Mouse (Mus musculus) lung, postnatal 10 days (tissue): ENCODE measurements around the gene Stim2.

Experiments
- DNase-seq: peaks from one replicate; pipeline ENCODE4 v3.0.0; 2021

Stim2 gene

DNA sequence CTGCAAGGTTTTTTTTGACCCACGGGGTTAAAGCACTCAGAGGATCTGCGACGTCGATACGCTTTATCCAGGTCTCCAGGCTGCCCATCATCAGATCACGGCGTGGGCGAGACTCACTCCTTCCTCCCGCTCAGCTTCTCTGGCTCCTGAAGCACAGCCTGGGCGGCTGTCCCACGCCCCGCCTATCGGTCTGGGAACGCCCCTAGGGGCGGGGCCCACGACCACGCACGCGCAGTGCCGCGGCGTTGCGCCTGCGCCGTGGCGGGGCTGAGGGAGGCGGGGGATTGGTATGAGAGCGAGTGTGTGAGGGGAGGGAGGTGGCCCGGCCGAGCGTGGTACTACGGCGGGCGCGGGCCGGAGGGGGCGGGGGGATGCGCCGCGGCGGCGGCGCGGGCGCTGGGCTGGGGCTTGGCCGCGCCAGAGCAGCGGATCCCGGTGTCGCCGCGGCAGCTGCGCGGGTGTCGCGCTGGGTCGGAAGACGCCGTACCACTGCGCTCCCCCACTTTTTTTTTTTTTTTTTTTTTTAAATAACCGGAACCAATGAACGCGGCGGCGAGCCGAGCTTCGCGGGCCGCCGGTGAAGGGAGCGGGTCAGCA, at the start of gene Stim2:
Stim2 (plus strand) TSS at position 354 of the 597 bp plus-strand sequence.
- peak; percentile 96 for DNase-seq

GRCm38 (mm10) chr5:53948606-53949266, 49.6 kb upstream of the Stim2 start:
- DNase-seq, result peak; percentile 91

- DNase-seq, result peak; percentile 63
These were observed 48.1 kb upstream of the Stim2 start for GRCm38 (mm10) chr5:53950189-53950588.

GRCm38 (mm10) chr5:53953216-53953615, 45.1 kb upstream of the Stim2 start:
- no peak for DNase-seq

DNA sequence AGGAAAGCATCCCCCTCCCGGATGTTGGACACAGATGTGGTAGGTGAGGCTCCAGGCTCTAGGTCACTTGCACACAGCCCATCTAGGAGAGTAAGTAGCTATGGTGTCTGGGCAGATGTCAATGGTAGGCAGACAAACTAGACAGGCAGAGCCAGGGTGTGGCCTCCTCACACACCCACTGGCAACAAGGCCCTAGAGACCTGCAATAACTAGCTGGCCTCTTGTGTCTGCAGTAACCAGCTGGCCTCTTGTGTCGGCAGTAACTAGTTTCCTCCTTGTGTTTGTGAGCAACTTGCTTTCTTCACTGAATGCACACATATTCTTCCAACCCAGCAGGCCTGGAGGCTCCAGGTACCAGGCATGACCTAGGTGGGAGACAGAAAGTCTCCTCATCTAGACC, 44.5 kb upstream of the Stim2 start:
- DNase-seq, result no peak

DNA sequence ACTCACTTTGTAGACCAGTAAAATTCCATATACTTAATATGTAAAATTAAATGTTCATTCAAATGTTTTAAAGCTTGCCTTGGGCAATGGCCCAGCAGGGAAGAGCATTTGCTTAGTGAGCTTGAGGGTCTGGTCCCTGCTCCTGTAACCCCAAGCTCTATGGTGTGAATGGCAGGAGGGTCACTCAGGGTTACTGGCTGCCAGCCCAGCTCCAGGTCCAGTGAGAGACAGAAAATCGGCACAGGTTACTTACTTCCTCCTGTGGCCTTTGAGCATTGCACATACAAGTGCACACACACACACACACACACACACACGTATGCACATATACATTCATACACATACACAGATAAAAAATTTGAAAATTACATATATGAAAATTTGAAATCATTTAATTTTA, 42.3 kb upstream of the Stim2 start:
- no peak for DNase-seq

DNA sequence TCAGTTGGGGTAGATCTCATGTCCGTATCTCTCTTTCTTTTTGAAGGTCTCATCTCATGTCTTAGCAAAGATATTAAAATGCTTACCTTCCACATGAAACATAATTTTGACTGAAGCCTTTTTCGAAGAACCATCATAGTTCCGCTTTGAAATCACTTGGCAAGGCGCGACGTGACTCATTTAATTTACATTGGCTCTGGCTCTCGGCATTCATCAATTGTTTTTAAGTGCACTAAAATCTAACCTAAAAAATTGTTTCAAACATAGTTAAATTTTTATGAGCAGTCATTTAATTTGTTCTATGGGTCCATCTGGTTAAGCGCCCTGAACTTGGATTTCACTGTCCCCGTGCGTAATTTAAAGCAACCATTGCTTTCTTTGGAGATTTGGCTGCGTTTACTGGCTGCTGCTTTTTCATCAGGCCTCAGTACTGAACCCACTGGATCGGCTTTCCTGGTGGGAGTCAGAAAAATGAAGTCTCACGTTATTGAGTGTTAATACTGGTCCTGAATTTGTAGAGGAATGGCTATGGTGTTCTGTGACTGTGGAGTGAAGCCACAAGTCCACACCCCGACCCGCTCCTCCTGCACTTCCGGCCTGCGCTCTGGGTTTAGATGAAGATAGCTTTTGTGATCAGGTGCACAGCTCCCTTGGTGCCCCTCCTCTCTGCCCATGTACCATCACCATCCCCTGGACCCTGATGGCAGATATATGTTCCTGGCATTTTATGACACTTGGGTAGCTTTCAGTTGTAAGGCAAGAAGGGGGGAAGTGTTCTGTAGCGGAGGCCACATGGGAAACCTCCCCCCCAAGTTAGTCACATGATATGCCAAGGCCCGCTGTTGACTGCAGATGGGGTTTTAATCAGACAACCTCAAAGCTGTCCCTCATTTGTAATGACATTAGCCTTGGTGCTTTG, 41.6 kb upstream of the Stim2 start:
- no peak for DNase-seq

DNA sequence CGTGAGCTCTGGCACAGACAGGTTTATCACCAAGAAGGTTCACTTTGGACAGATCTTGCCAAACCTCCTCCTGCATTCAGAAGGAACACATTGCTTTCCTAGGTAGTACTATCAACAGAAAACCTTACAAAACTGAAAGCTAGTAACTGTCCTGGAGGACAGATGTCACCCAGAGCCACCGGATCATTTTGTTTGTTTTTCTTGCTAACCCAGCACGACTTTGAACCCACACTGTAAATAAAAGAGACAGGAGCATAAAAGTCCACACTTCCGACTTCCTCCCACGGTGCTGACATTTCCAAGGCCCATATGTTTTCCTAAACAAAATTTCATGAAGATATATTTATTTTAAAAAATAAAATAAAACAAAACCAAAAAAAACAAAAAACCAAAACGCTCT, 41.0 kb upstream of the Stim2 start:
- no peak for DNase-seq

- DNase-seq, result peak; percentile 72
These were observed 37.1 kb upstream of the Stim2 start for GRCm38 (mm10) chr5:53961229-53961628.

DNA sequence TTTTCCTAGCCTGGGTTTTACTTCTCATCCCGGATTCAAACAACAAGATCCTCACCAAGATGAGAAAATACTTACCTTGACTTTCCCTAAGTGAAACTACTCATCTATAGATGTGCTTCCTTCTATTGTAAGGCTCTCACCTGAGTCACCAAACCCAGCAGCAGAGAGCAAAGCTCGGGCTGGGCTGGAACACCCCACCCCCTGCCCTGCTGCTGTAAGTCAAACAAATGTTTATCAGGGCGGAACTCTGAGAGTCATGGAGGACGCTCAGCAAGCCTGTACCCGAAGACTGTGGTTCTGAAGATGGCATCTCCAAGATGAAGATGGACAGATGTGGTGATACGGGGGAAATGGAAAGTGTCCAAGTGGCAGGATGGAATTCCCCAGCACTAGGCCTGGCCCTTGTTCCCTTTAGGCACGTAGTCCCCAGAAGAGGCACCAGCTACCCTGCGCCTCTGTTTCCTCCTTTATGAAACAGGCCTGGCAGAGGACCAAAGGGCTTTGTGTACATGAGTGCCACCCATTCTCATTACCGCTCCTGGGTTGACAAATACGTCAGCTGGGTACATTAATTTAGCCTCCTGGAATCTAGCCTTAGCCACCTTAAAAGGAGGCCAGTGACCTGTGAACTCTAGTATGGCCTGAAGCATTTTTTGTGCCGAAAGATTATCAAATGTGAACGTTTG, 36.3 kb upstream of the Stim2 start:
- peak; percentile 78 for DNase-seq

- DNase-seq, result no peak
These were observed 32.6 kb upstream of the Stim2 start for GRCm38 (mm10) chr5:53965656-53966055.

DNA sequence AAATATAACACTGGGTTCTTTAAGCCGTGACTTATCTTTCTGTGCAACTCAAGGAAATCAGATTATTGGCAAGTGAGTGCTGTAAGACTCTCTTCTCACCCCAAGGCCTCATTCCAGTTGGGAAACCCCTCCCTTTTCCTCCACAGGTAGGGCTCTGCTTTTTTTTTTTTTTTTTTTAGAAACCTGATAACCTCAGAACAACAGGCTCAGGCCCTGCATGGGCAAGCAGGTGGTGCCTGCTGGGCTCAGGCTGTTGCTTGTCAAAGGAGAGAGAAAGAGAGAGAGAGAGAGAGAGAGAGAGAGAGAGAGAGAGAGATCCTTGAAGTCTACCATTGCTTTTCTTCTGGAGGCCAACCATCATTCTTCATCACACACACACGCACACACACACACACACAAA, 30.7 kb upstream of the Stim2 start:
- DNase-seq, result no peak

DNA sequence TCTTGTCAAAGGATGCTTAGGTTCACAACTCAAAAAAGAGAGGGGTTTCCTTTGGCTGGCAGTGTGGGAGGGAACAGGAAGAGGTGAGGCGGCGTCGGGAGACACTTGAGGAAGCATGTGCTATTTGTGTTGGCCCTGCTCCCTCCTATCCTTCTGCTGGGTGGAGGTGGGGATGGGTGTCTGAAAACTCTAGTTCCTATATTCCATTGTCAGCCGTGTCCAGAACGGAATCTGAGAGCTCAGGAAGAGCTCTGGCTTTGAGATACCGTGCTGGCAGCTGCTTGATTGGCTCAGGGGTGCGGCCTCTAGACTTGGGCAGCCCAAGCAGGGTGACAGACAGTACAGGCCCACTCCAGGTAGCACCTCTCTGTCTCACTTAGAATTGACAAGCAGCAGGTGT, 28.1 kb upstream of the Stim2 start:
- DNase-seq, result peak; percentile 68

DNA sequence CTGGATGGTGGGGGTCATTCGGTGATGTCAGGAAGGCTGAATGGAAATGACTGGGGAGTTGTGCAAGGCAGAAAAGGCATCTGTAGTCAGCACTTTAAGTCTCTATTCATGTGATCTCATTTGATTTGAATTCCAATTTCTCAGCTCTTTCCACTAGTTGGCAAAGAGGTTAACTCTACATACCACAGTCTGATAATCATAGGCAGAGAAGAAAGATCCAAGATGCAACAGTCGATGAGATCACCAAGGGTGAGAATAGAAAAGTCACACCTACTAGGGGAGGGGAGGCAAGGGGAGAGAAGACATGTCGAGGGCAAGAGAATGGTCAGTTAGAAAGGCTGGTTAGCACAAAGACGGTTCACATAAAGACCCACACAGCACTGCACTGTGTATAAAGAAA, 27.1 kb upstream of the Stim2 start:
- DNase-seq, result no peak

DNA sequence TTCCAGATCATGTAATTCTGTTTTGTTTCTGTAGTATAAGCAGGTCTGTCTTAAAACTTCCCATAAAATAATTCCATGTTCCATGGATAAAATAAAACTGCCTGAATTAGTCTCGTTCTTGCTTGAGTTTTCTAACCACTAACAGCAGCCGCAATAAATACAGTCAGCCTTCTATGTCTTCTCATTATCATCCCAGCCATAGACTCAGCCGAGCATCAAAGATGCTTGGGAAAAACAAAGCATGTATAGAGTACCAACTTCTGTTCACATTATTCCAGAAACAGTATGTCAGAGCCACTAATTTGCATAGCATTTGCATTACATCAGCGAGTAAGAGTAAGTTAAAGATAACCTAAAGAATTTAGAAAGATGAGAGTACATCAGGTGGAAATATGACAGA, 25.4 kb upstream of the Stim2 start:
- no peak for DNase-seq

DNA sequence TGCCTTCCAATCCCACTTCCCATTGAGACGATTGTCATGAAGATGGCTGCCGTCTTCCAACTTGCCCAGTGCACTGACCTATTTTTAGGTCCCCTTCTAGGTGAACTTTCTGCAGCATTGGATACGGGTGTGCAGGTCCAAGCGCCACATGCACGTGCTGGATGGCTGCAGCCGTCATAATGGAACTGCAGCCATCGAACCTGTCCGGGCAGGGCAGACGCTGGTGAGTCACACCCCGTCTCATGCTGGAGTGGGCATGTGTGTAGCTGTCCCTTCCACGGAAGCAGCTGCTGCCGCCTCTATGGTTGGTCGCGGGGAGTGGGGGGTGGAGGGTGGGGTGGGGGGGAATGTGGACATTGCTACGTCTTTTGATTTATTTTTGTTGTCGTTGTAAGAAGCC, 21.8 kb upstream of the Stim2 start:
- no peak for DNase-seq

- no peak for DNase-seq
These were observed 21.2 kb upstream of the Stim2 start for GRCm38 (mm10) chr5:53977060-53977459.

GRCm38 (mm10) chr5:53983358-53983757, 14.9 kb upstream of the Stim2 start:
- DNase-seq, result no peak

DNA sequence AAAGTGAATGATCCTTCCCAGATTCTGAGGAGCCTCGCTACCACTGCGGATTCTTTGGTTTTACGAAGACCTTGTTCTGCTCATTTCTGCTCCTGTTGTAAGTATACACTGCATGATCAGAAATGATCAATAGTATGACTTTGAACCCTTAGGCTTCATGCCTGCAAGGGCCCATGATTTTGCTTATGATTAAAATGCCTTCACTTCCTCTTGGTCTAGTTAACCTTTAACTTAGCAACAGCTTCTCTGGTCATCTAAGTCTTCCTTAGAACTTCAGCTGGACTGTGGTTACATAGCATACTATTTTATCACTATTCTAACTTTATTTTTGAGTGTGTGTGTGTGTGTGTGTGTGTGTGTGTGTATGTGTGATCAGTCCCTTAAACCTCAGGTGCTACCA, 12.7 kb upstream of the Stim2 start:
- no peak for DNase-seq

- no peak for DNase-seq
These were observed 10.8 kb upstream of the Stim2 start for GRCm38 (mm10) chr5:53987496-53987895.

- no peak for DNase-seq
These were observed 10.2 kb upstream of the Stim2 start for GRCm38 (mm10) chr5:53988053-53988452.

GRCm38 (mm10) chr5:53992616-53993015, 5.7 kb upstream of the Stim2 start:
- no peak for DNase-seq

GRCm38 (mm10) chr5:53994576-53994975, 3.7 kb upstream of the Stim2 start:
- DNase-seq, result no peak
